Mouse (Mus musculus) forebrain, embryonic 10.5 days (tissue): ENCODE measurements around the gene Abhd2. TPM values are rescaled to one million over a fixed set of nuclear protein-coding genes. Genes with fewer than 3 reads are reported as not detected.

ENCODE experiments used
- DNase-seq: peaks from one replicate; pipeline ENCODE4 v3.0.0-alpha.2; 2017; ENCODE audit warnings: low spot score; ENCODE audit errors: extremely low spot score
- H3K27ac ChIP-seq: fragments of 300-500 bp; sonication (generic); 2 replicates; pipeline ENCODE4 v1.5.1; 2016; ENCODE audit warnings: mild to moderate bottlenecking
- H3K27me3 ChIP-seq: fragments of 300-500 bp; sonication (generic); 2 replicates; pipeline ENCODE4 v1.6.1; 2016; ENCODE audit warnings: mild to moderate bottlenecking; ENCODE audit not compliant: poor library complexity, severe bottlenecking
- H3K36me3 ChIP-seq: fragments of 300-500 bp; sonication (generic); replicated peaks from 2 replicates; pipeline ENCODE4 v1.6.1; 2016; ENCODE audit warnings: mild to moderate bottlenecking, moderate library complexity
- H3K4me1 ChIP-seq: fragments of 300-500 bp; sonication (generic); 2 replicates; pipeline ENCODE4 v1.6.1; 2016
- H3K4me3 ChIP-seq: fragments of 300-500 bp; sonication (generic); 2 replicates; pipeline ENCODE4 v1.5.1; 2016; ENCODE audit warnings: mild to moderate bottlenecking, moderate library complexity
- H3K9me3 ChIP-seq: fragments of 300-500 bp; sonication (generic); 2 replicates; pipeline ENCODE4 v1.6.1; 2016; ENCODE audit warnings: mild to moderate bottlenecking, moderate library complexity
- WGBS: fragments of 180-500 bp; shearing (Covaris S2); methylation state at CpG from one replicate; pipeline ENCODE4 v1.1.7; 2016; 5-methylcytosine and 5-hydroxymethylcytosine counted together
- polyA plus RNA-seq: library from polyadenylated mRNA; unstranded; fragments of >200 nt; fragmentation: Nextera tagmentation; extraction: Ambion mirVana; gene quantifications from 2 replicates; pipeline ENCODE4 v1.2.1, GENCODE M21; 2016

Abhd2 gene
- polyA plus RNA-seq, 1 experiment from 2014 or later: 8.6 TPM

DNA sequence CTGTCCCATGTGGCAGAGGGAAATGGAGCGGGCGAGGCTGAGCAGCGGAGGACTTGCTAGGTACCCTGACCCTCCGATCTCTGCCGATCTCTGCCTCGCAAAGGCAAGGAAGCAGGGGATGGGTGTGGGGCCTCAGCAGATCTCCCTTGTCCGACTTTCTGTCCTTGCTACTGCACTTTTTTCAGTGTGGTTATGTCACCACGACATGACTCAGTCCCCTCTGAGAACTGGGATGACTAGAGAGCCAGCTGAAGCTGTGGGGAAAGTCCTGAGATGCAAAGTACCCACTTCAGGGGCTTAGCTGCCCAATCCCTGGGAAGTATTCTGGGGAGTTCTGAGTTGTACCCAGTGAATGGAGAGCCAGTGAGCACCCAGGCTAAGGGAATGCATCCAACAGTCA is 114.1 kb downstream of the Abhd2 start:
- H3K9me3 ChIP-seq: no peaks in the 10 kb centered on the region
- no peak for DNase-seq
- peaks cover 34% of the 10 kb centered on the region for H3K4me1 ChIP-seq
- WGBS: 69% methylated on average over 8 of the region's 8 CpGs
- H3K4me3 ChIP-seq: no peak overlapping the region
- peak overlapping the region; percentile 79 for H3K27ac ChIP-seq
- 0 out of 2 replicates have a peak, but pooled peaks cover 4% of the 10 kb centered on the region for H3K27me3 ChIP-seq
- no peaks in the 10 kb centered on the region for H3K36me3 ChIP-seq

- Histone ChIP-seq H3K4me3 (no peak overlapping the region), H3K9me3 (no peaks in the 10 kb centered on the region), H3K27ac (peak overlapping the region; percentile 79), H3K4me1 (peaks cover 41% of the 10 kb centered on the region), H3K36me3 (no peaks in the 10 kb centered on the region), H3K27me3 (0 out of 2 replicates have a peak, but pooled peaks cover 4% of the 10 kb centered on the region)
- WGBS: 50% methylated on average over 7 of the region's 7 CpGs
- DNase-seq: no peak
Observed at GRCm38 (mm10) chr7:79387991-79388390, 115.0 kb downstream of the Abhd2 start.

- DNase-seq: no peak
- Histone ChIP-seq H3K4me3 (no peak overlapping the region; the same call in 1 of the 2 replicates), H3K36me3 (no peaks in the 10 kb centered on the region), H3K27me3 (0 out of 2 replicates have a peak, but pooled peaks cover 4% of the 10 kb centered on the region), H3K4me1 (peaks cover 45% of the 10 kb centered on the region), H3K27ac (peak overlapping the region; percentile 79), H3K9me3 (no peaks in the 10 kb centered on the region)
- WGBS: 70% methylated on average over 7 of the region's 7 CpGs
Observed at GRCm38 (mm10) chr7:79388671-79389206, 115.7 kb downstream of the Abhd2 start.

- Histone ChIP-seq H3K36me3 (no peaks in the 10 kb centered on the region), H3K27ac (no peak overlapping the region), H3K4me3 (no peak overlapping the region), H3K4me1 (peaks cover 60% of the 10 kb centered on the region), H3K27me3 (0 out of 2 replicates have a peak, but pooled peaks cover 4% of the 10 kb centered on the region), H3K9me3 (no peaks in the 10 kb centered on the region)
- WGBS: 65% methylated on average over 5 of the region's 5 CpGs
- DNase-seq: no peak
Observed at GRCm38 (mm10) chr7:79390141-79390708, 117.2 kb downstream of the Abhd2 start.

- DNase-seq: no peak
- 11% methylated on average over 3 of the region's 3 CpGs for WGBS
- no peaks in the 10 kb centered on the region for H3K9me3 ChIP-seq
Observed at GRCm38 (mm10) chr7:79391471-79391870, 118.5 kb downstream of the Abhd2 start.

GRCm38 (mm10) chr7:79391883-79392649 is 119.1 kb downstream of the Abhd2 start, which contains the start of gene Fanci:
TSS of gene Fanci (plus strand) at chr7:79391929.
- Histone ChIP-seq H3K4me1 (peaks cover 52% of the 10 kb centered on the region), H3K36me3 (peaks cover 11% of the 10 kb centered on the region), H3K9me3 (no peaks in the 10 kb centered on the region), H3K27me3 (0 out of 2 replicates have a peak, but pooled peaks cover 4% of the 10 kb centered on the region), H3K4me3 (peak within 1 kb of the TSS; percentile 74), H3K27ac (peak within 1 kb of the TSS; percentile 98)
- peak; percentile 96 for DNase-seq
- under 1% methylated on average over 44 of the region's 44 CpGs for WGBS

More at GRCm38 (mm10) chr7:79391471-79391870, 118.5 kb downstream of the Abhd2 start:
- H3K27me3 ChIP-seq: 0 out of 2 replicates have a peak, but pooled peaks cover 4% of the 10 kb centered on the region
- peaks cover 7% of the 10 kb centered on the region for H3K36me3 ChIP-seq
- H3K4me3 ChIP-seq: peak overlapping the region; percentile 74
- peak overlapping the region; percentile 98 for H3K27ac ChIP-seq
- H3K4me1 ChIP-seq: peaks cover 58% of the 10 kb centered on the region

- Histone ChIP-seq H3K27me3 (no peaks in the 10 kb centered on the region), H3K4me3 (peak overlapping the region; percentile 74), H3K9me3 (no peaks in the 10 kb centered on the region), H3K36me3 (peaks cover 19% of the 10 kb centered on the region), H3K4me1 (peaks cover 43% of the 10 kb centered on the region), H3K27ac (peak overlapping the region; percentile 98)
- DNase-seq: no peak
- 66% methylated on average over 9 of the region's 9 CpGs for whole genome bisulfite sequencing
Observed at GRCm38 (mm10) chr7:79392860-79393513, 120.0 kb downstream of the Abhd2 start.

DNA sequence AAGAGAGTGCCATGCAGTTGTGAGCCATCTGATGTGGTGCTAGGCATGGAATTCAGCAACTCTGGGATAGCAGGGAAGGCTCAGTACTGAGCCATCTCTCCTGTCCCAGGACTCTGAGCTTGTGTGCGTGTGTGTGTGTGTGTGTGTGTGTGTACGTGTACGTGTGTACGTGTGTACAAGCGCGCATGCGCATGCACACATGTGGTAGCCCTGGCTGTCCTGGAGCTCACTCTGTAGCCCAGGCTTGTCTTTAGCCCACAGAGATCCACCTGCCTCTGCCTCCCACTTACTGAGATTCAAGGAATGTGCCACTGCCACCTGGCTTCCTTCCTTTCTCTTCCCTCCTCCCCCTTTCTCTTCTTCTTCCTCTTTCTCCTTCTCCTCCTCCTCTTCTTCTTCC is 120.9 kb downstream of the Abhd2 start:
- Histone ChIP-seq H3K9me3 (no peaks in the 10 kb centered on the region), H3K4me3 (no peak overlapping the region), H3K4me1 (peaks cover 33% of the 10 kb centered on the region), H3K36me3 (peaks cover 22% of the 10 kb centered on the region), H3K27me3 (no peaks in the 10 kb centered on the region), H3K27ac (no peak overlapping the region)
- WGBS: 96% methylated on average over 7 of the region's 7 CpGs
- DNase-seq: no peak

GRCm38 (mm10) chr7:79394666-79395065 is 121.7 kb downstream of the Abhd2 start:
- H3K4me1 ChIP-seq: peaks cover 33% of the 10 kb centered on the region
- 67% methylated on average over 7 of the region's 7 CpGs for WGBS
- peaks cover 28% of the 10 kb centered on the region for H3K36me3 ChIP-seq
- no peaks in the 10 kb centered on the region for H3K27me3 ChIP-seq
- no peak for DNase-seq
- no peak overlapping the region for H3K4me3 ChIP-seq
- H3K9me3 ChIP-seq: no peaks in the 10 kb centered on the region
- H3K27ac ChIP-seq: no peak overlapping the region

DNA sequence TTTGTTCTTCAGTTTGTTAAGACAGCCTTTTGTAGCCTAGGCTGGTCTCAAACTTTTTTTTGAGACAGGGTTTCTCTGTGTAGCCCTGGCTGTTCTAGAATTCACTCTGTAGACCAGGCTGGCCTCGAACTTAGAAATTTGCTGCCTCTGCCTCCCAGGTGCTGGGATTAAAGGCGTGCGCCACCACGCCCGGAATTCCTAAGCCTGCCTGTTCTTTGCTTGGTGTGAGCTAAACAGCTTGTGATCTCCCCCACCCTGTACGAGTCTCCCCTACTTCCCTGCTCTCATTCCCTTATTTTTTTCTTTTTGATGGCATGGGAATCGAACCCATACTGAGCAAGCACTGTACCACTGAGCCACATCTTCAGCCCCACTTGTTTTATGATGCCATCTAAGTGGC is 122.2 kb downstream of the Abhd2 start:
- H3K4me1 ChIP-seq: peaks cover 33% of the 10 kb centered on the region
- H3K4me3 ChIP-seq: no peak overlapping the region
- WGBS: 87% methylated on average over 7 of the region's 7 CpGs
- H3K9me3 ChIP-seq: no peaks in the 10 kb centered on the region
- H3K27ac ChIP-seq: no peak overlapping the region
- no peaks in the 10 kb centered on the region for H3K27me3 ChIP-seq
- H3K36me3 ChIP-seq: peaks cover 33% of the 10 kb centered on the region
- no peak for DNase-seq

- H3K36me3 ChIP-seq: peaks cover 47% of the 10 kb centered on the region
- no peak overlapping the region for H3K27ac ChIP-seq
- no peaks in the 10 kb centered on the region for H3K27me3 ChIP-seq
- no peak overlapping the region for H3K4me3 ChIP-seq
- WGBS: 93% methylated on average over 10 of the region's 10 CpGs
- peaks cover 25% of the 10 kb centered on the region for H3K4me1 ChIP-seq
- no peaks in the 10 kb centered on the region for H3K9me3 ChIP-seq
- no peak for DNase-seq
Observed at GRCm38 (mm10) chr7:79397446-79397963, 124.5 kb downstream of the Abhd2 start.

DNA sequence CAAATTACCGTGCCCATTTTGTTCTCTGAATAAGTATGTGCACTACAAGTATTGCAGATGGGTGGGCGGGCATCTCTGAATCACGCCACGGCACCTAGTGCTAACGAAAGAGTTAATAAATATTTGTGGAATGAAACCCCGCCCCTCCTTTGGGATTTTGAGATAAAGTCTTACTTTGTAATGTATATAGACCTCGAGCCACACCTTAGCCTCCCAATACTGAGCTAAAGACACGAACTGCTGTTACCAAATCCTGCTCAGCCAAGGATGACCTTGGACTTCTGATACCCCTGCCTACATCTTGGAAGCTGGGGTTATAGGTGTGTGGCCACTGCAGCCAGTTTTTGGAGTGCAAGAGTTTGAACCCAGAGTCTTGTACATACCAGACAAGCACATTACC is 125.4 kb downstream of the Abhd2 start:
- Histone ChIP-seq H3K9me3 (no peaks in the 10 kb centered on the region), H3K27ac (no peak overlapping the region), H3K36me3 (peaks cover 56% of the 10 kb centered on the region), H3K27me3 (no peaks in the 10 kb centered on the region), H3K4me3 (no peak overlapping the region), H3K4me1 (peaks cover 16% of the 10 kb centered on the region)
- WGBS: 93% methylated on average over 8 of the region's 8 CpGs
- DNase-seq: no peak
